In the genomic region with DNA sequence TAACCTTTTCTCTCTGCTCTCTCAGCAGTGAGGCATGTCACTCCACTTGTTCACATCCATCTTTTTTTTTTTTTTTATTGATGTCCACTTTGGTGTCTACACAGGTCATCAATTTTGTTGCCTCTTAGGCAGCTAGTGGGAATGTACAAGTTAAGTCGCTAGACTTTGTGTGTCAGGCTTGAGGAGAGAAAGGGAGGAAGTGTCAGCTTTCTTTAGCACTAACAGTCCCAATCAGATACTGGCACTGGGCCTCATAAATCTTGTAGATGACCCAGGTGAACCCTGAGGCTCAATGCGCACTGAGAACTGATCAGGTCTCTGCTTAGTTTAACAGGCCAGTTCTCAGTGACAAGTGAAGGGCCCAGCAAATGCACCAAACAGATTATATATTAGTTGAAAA, we compare ENCODE assay signal across 22 mouse cellular contexts.
DNase-seq lines count a peak whose midpoint lies in the region; ATAC-seq and TF ChIP-seq lines count a peak whose summit lies in the region.
"Had no signal": no experiment of that assay in that cellular context is flagged by ENCODE, and none has a peak within 500 bp of the region (broad histone marks: within the 10 kb centered on the region; RNA-seq: fewer than 3 reads in every experiment).

No protein-coding gene starts in this region.

- H3K79me2 ChIP-seq in heart, adult 2 months (replicated peaks; ENCODE audit: control insufficient read depth, insufficient read depth, low read length): no peaks in the 10 kb centered on the region

- H3K4me2 ChIP-seq in intestine, embryonic 16.5 days (ENCODE audit: low read depth, low read length): no peak overlapping the region
- H3K4me2 ChIP-seq: hindbrain, embryonic 13.5 days; limb, embryonic 15.5 days; liver, embryonic 15.5 days; lung, embryonic 15.5 days; midbrain, embryonic 15.5 days had no signal

- H3K4me3 ChIP-seq in heart, adult 2 months: no peak overlapping the region
- H3K4me3 ChIP-seq in intestine, embryonic 16.5 days (ENCODE audit: low read length): no peak overlapping the region
- no peak overlapping the region for H3K4me3 ChIP-seq in cerebellum, adult 2 months (replicated peaks; ENCODE audit: insufficient read depth, low read depth, low read length)
- H3K4me3 ChIP-seq: hindbrain, embryonic 13.5 days; limb, embryonic 15.5 days; liver, embryonic 15.5 days; lung, embryonic 15.5 days; midbrain, embryonic 15.5 days had no signal

- ATAC-seq in intestine, embryonic 16.5 days: peak; percentile 50; the same call in 1 of the 2 replicates
- ATAC-seq: forebrain, embryonic 14.5 days; inflammation-experienced regulatory T-cells, adult 6 months; midbrain, embryonic 15.5 days had no signal

- TF ChIP-seq EP300 in heart, adult 2 months (IDR thresholded peaks at IDR 0.05; ENCODE audit: insufficient read depth, low read depth, low read length): no peak

- intact Hi-C loops in heart, adult 2 months (cut with DNase I): no loop called here

- H3K36me3 ChIP-seq in heart, adult 2 months (ENCODE audit: control insufficient read depth, insufficient read depth, low read length): no peaks in the 10 kb centered on the region
- no peaks in the 10 kb centered on the region for H3K36me3 ChIP-seq in intestine, embryonic 16.5 days (ENCODE audit: control insufficient read depth, insufficient read depth, low read length)
- H3K36me3 ChIP-seq: hindbrain, embryonic 13.5 days; limb, embryonic 15.5 days; liver, embryonic 15.5 days; lung, embryonic 15.5 days; midbrain, embryonic 15.5 days had no signal

- no peak overlapping the region for H3K27ac ChIP-seq in heart, adult 2 months
- no peak overlapping the region for H3K27ac ChIP-seq in intestine, embryonic 16.5 days (ENCODE audit: low read length)
- H3K27ac ChIP-seq in cerebellum, adult 2 months (ENCODE audit: insufficient read depth, low read length): no peak overlapping the region
- H3K27ac ChIP-seq: hindbrain, embryonic 13.5 days; limb, embryonic 15.5 days; liver, embryonic 15.5 days; lung, embryonic 15.5 days; midbrain, embryonic 15.5 days had no signal

- no peak overlapping the region for H3K9ac ChIP-seq in heart, adult 2 months (ENCODE audit: low read depth, low read length)
- no peak overlapping the region for H3K9ac ChIP-seq in intestine, embryonic 16.5 days (ENCODE audit: low read depth, low read length)
- H3K9ac ChIP-seq: hindbrain, embryonic 13.5 days; limb, embryonic 15.5 days; liver, embryonic 15.5 days; lung, embryonic 15.5 days; midbrain, embryonic 15.5 days had no signal

- H3K4me1 ChIP-seq in heart, adult 2 months (ENCODE audit: control insufficient read depth, insufficient read depth, low read length): no peaks in the 10 kb centered on the region
- no peaks in the 10 kb centered on the region for H3K4me1 ChIP-seq in intestine, embryonic 16.5 days (ENCODE audit: control insufficient read depth, insufficient read depth, low read length)
- no peaks in the 10 kb centered on the region for H3K4me1 ChIP-seq in cerebellum, adult 2 months (ENCODE audit: control insufficient read depth, insufficient read depth, low read length)
- H3K4me1 ChIP-seq: limb, embryonic 15.5 days; liver, embryonic 15.5 days; lung, embryonic 15.5 days; midbrain, embryonic 15.5 days had no signal

- TF ChIP-seq POLR2A in heart, adult 2 months (IDR thresholded peaks at IDR 0.05; ENCODE audit: insufficient read depth, low read depth, low read length): no peak
- TF ChIP-seq POLR2A in cerebellum, adult 2 months (IDR thresholded peaks at IDR 0.05; ENCODE audit: borderline replicate concordance, insufficient read depth, low read length): no peak

- H3K27me3 ChIP-seq in heart, adult 2 months (ENCODE audit: control insufficient read depth, insufficient read depth, low read length): no peaks in the 10 kb centered on the region
- no peaks in the 10 kb centered on the region for H3K27me3 ChIP-seq in intestine, embryonic 16.5 days (replicated peaks; ENCODE audit: control insufficient read depth, insufficient read depth, low read length)
- no peaks in the 10 kb centered on the region for H3K27me3 ChIP-seq in cerebellum, adult 2 months (ENCODE audit: control insufficient read depth, insufficient read depth, low read length)
- H3K27me3 ChIP-seq: hindbrain, embryonic 13.5 days; limb, embryonic 15.5 days; liver, embryonic 15.5 days; lung, embryonic 15.5 days; midbrain, embryonic 15.5 days had no signal

- TF ChIP-seq CTCF in heart, adult 2 months (IDR thresholded peaks at IDR 0.05): no peak
- no peak for TF ChIP-seq CTCF in cerebellum, adult 2 months (IDR thresholded peaks at IDR 0.05; ENCODE audit: borderline replicate concordance, insufficient read depth, low read depth, low read length)

- H3K9me3 ChIP-seq in intestine, embryonic 16.5 days (ENCODE audit: control insufficient read depth, low read length): no peaks in the 10 kb centered on the region
- H3K9me3 ChIP-seq: hindbrain, embryonic 13.5 days; limb, embryonic 15.5 days; liver, embryonic 15.5 days; lung, embryonic 15.5 days; midbrain, embryonic 15.5 days had no signal

- WGBS in heart, adult 2 months: 67% methylated on average over 2 of the region's 2 CpGs
- 29% methylated on average over 2 of the region's 2 CpGs for WGBS in intestine, embryonic 16.5 days
- WGBS in cerebellum, adult 2 months: 84% methylated on average over 2 of the region's 2 CpGs

- DNase-seq in heart, adult 11 months: peak; percentile 18
- DNase-seq in heart, adult 2 months: no peak
- DNase-seq in kidney, postnatal 4 days: peak; percentile 4 to 6
- no peak for DNase-seq in kidney, postnatal 14 days
- DNase-seq in yolk sac, embryonic 10.5 days (ENCODE audit: low spot score): peak; percentile 47
- DNase-seq in cerebellum, adult 2 months: no peak
- no peak for DNase-seq in frontal cortex, postnatal 36 days (ENCODE audit: low spot score in 2 of 2)
- DNase-seq: adrenal gland, postnatal 25 days; cerebellum, adult 9-11 months; gastrocnemius, postnatal 25 days; layer of hippocampus, adult 9-11 months; lung, postnatal 4 days; right cerebral cortex, postnatal 14 days; spleen, adult 18-20 months had no signal

Comparison
In these comparisons a context has a peak if more than half of its experiments do, and no peak if none do; other contexts are left out.
1. DNase-seq: peak in heart, adult 11 months (single experiment), kidney, postnatal 4 days (2 of 2) and yolk sac, embryonic 10.5 days (single experiment); none in heart, adult 2 months (0 of 2), kidney, postnatal 14 days (single experiment), cerebellum, adult 2 months (0 of 2) and frontal cortex, postnatal 36 days (0 of 2).